Mouse (Mus musculus) cerebellum, adult (tissue): ENCODE results near the gene Gm13103.
"Not testable (repeated sequence)": the region's sequence is repeated elsewhere in the genome, so short reads cannot be mapped to it uniquely, and the experiment has no call there.

Experiments used
- ATAC-seq: cut with Nextera tagmentation; 2 replicates; pipeline ENCODE4 v1.9.2; 2017; ENCODE audit warnings: mild to moderate bottlenecking, moderate library complexity, mixed read lengths; ENCODE audit not compliant: insufficient number of reproducible peaks, low FRiP score, low TSS enrichment

Gene Gm13103

GRCm38 (mm10) chr4:143846197-143846596 lies at the start of gene Gm13103:
Gene Gm13103, plus strand, starts transcription at chr4:143846497.
- not testable (repeated sequence) for ATAC-seq

DNA sequence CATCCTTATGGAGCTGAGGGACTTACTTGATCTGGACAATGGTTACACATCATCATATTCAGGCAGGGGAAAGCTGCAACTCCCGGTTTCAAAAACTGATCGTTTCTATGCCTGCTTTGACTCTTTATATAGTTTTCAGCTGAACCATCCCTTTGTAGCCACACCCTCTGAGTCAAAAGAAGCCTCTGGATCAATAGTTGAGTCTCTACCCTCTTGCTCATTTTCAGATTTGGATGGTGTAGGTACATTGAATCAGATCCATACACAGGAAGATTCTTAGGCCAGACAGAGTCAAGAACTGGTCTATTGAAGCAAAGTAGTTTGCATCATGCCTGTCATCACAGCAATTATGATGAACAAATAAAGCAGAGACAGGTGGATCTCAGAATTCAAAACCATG lies 30.3 kb upstream of the Gm13103 start, which contains the start of gene Gm13084:
Gm13084 (minus strand) TSS at position 101 of the 400 bp plus-strand sequence.
- no peak for ATAC-seq

DNA sequence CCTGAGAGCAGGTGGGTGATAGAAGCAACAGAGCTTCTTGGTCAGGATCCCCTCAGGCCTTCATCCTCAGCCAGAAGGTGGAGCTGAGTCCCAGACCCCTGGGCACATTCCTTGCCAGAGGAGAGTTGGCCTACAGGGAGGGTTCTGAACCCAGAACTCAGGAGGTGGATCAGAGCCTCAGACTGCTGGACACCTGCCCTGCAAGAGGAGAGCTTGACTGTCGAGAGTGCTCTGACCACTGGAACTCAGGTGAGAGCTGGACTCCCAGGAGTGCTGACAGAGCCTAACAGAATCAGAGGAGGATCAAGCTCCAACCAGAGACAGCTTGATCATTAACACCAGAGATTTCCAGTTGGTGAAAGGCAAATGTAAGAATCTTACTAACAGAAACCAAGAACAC lies 36.1 kb downstream of the Gm13103 start:
- not testable (repeated sequence) for ATAC-seq

DNA sequence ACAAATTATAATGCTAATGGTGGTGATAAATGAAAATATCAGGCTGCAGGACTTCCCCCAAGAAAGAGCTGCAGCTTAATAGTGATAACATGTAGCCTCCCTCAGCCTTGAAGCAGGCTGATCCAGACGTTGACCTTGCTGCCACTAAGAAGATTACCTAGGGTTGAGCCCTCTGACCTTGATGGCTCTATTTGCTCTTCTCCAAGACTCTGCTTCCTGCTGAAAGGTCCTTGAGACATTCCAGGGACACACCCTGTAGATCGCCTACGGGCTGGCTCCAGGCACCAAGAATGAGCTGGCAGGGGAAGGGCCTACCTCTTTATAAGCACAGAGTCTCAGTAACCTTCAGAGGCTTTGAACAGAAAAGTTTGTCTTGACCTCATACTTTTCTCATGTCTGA lies 48.1 kb downstream of the Gm13103 start:
- ATAC-seq: not testable (repeated sequence)

GRCm38 (mm10) chr4:143900280-143900679 lies 54.0 kb downstream of the Gm13103 start, which contains the start of gene Pramef6:
Gene Pramef6, minus strand, starts transcription at chr4:143900380.
- not testable (repeated sequence) for ATAC-seq
